Mouse (Mus musculus): ENCODE data around the gene Zfp423. TPM values are rescaled to one million over a fixed set of nuclear protein-coding genes. Genes with fewer than 3 reads are reported as not detected.
A peak's percentile ranks its signal among the peaks of the same experiment; 100 is the strongest.

Gene Zfp423
- polyA plus RNA-seq, 1 experiment from 2014 or later = 2.1 TPM

- Histone ChIP-seq H3K36me3 (ENCODE audit: insufficient read depth, low read length) (no peaks in the 10 kb centered on the region), H3K4me2 (replicated peaks; ENCODE audit: low read depth, low read length) (no peak overlapping the region), H3K9me3 (ENCODE audit: low read length) (no peaks in the 10 kb centered on the region), H3K9ac (replicated peaks; ENCODE audit: low read depth) (no peak overlapping the region), H3K27ac (ENCODE audit: low read length) (no peak overlapping the region), H3K27me3 (replicated peaks; ENCODE audit: insufficient read depth, low read length) (no peaks in the 10 kb centered on the region), H3K4me3 (ENCODE audit: low read depth, low read length) (no peak overlapping the region), H3K4me1 (ENCODE audit: insufficient read depth, low read depth, low read length) (no peaks in the 10 kb centered on the region)
- ATAC-seq = no peak
- TF ChIP-seq CTCF (IDR thresholded peaks at IDR 0.05) (no peak), EP300 (IDR thresholded peaks at IDR 0.05) (no peak)
- DNase-seq (ENCODE audit: low spot score) = no peak
- WGBS = 32% methylated on average over 6 of the region's 6 CpGs
These were observed 314.0 kb downstream of the Zfp423 start for GRCm38 (mm10) chr8:87645371-87645770.

GRCm38 (mm10) chr8:87640930-87641329, 318.5 kb downstream of the Zfp423 start:
- H3K36me3 ChIP-seq (ENCODE audit: insufficient read depth, low read length) = no peaks in the 10 kb centered on the region
- WGBS = 45% methylated on average over 3 of the region's 3 CpGs
- H3K4me2 ChIP-seq (replicated peaks; ENCODE audit: low read depth, low read length) = no peak overlapping the region
- no peak overlapping the region for H3K27ac ChIP-seq (ENCODE audit: low read length)
- H3K9ac ChIP-seq (replicated peaks; ENCODE audit: low read depth) = no peak overlapping the region
- peak; percentile 50 for DNase-seq (ENCODE audit: low spot score)
- H3K4me1 ChIP-seq (ENCODE audit: insufficient read depth, low read depth, low read length) = no peaks in the 10 kb centered on the region
- no peak for ATAC-seq
- TF ChIP-seq CTCF (IDR thresholded peaks at IDR 0.05) (peak; percentile 72), EP300 (IDR thresholded peaks at IDR 0.05) (no peak)
- H3K9me3 ChIP-seq (ENCODE audit: low read length) = no peaks in the 10 kb centered on the region
- H3K4me3 ChIP-seq (ENCODE audit: low read depth, low read length) = no peak overlapping the region
- H3K27me3 ChIP-seq (replicated peaks; ENCODE audit: insufficient read depth, low read length) = no peaks in the 10 kb centered on the region

- Histone ChIP-seq H3K4me1 (ENCODE audit: insufficient read depth, low read depth, low read length) (no peaks in the 10 kb centered on the region), H3K27me3 (replicated peaks; ENCODE audit: insufficient read depth, low read length) (no peaks in the 10 kb centered on the region), H3K27ac (ENCODE audit: low read length) (no peak overlapping the region), H3K9ac (replicated peaks; ENCODE audit: low read depth) (no peak overlapping the region), H3K36me3 (ENCODE audit: insufficient read depth, low read length) (no peaks in the 10 kb centered on the region), H3K9me3 (ENCODE audit: low read length) (no peaks in the 10 kb centered on the region), H3K4me2 (replicated peaks; ENCODE audit: low read depth, low read length) (no peak overlapping the region), H3K4me3 (ENCODE audit: low read depth, low read length) (no peak overlapping the region)
- ATAC-seq = no peak
- DNase-seq (ENCODE audit: low spot score) = no peak
- TF ChIP-seq CTCF (IDR thresholded peaks at IDR 0.05) (no peak), EP300 (IDR thresholded peaks at IDR 0.05) (no peak)
- 55% methylated on average over 11 of the region's 11 CpGs for WGBS
These were observed 323.1 kb downstream of the Zfp423 start for GRCm38 (mm10) chr8:87636226-87636742.

DNA sequence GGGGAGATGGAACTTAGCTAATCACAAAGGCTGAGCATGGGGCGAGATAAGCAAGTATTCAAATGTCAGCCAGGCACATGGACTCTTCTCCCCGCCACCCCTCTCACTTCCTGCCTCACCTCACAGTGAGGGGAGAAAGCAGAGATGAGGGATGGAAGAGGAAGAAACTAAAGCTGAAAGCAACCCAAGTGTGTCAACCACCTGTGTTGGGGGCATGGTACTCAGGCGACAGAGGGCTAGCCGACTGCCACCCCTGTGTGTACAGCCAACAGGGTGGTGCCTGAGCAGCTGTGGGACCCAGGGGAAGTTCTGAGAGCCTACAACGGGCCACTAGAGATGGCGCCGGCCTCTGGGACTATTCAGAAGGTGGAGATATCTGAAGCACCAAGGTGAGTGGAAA, 327.6 kb downstream of the Zfp423 start:
- Histone ChIP-seq H3K27ac (ENCODE audit: low read length) (no peak overlapping the region), H3K4me2 (replicated peaks; ENCODE audit: low read depth, low read length) (no peak overlapping the region), H3K36me3 (ENCODE audit: insufficient read depth, low read length) (no peaks in the 10 kb centered on the region), H3K4me1 (ENCODE audit: insufficient read depth, low read depth, low read length) (no peaks in the 10 kb centered on the region), H3K27me3 (replicated peaks; ENCODE audit: insufficient read depth, low read length) (no peaks in the 10 kb centered on the region), H3K9me3 (ENCODE audit: low read length) (no peaks in the 10 kb centered on the region), H3K9ac (replicated peaks; ENCODE audit: low read depth) (no peak overlapping the region), H3K4me3 (ENCODE audit: low read depth, low read length) (no peak overlapping the region)
- ATAC-seq = no peak
- 68% methylated on average over 7 of the region's 7 CpGs for WGBS
- DNase-seq (ENCODE audit: low spot score) = no peak
- TF ChIP-seq CTCF (IDR thresholded peaks at IDR 0.05) (no peak), EP300 (IDR thresholded peaks at IDR 0.05) (no peak)

- Histone ChIP-seq H3K9me3 (ENCODE audit: low read length) (no peaks in the 10 kb centered on the region), H3K4me2 (replicated peaks; ENCODE audit: low read depth, low read length) (no peak overlapping the region), H3K36me3 (ENCODE audit: insufficient read depth, low read length) (no peaks in the 10 kb centered on the region), H3K27ac (ENCODE audit: low read length) (no peak overlapping the region), H3K4me1 (ENCODE audit: insufficient read depth, low read depth, low read length) (no peaks in the 10 kb centered on the region), H3K27me3 (replicated peaks; ENCODE audit: insufficient read depth, low read length) (no peaks in the 10 kb centered on the region), H3K9ac (replicated peaks; ENCODE audit: low read depth) (no peak overlapping the region), H3K4me3 (ENCODE audit: low read depth, low read length) (no peak overlapping the region)
- DNase-seq (ENCODE audit: low spot score) = no peak
- no peak for ATAC-seq
- 33% methylated on average over 6 of the region's 6 CpGs for WGBS
- TF ChIP-seq CTCF (IDR thresholded peaks at IDR 0.05) = no peak
- no peak for TF ChIP-seq EP300 (IDR thresholded peaks at IDR 0.05)
These were observed 329.7 kb downstream of the Zfp423 start for GRCm38 (mm10) chr8:87629656-87630055.

- no peak for ATAC-seq
- no peak for TF ChIP-seq EP300 (IDR thresholded peaks at IDR 0.05)
- no peak for TF ChIP-seq CTCF (IDR thresholded peaks at IDR 0.05)
- Histone ChIP-seq H3K9me3 (ENCODE audit: low read length) (no peaks in the 10 kb centered on the region), H3K27me3 (replicated peaks; ENCODE audit: insufficient read depth, low read length) (no peaks in the 10 kb centered on the region), H3K27ac (ENCODE audit: low read length) (no peak overlapping the region), H3K4me3 (ENCODE audit: low read depth, low read length) (no peak overlapping the region), H3K36me3 (ENCODE audit: insufficient read depth, low read length) (no peaks in the 10 kb centered on the region), H3K4me1 (ENCODE audit: insufficient read depth, low read depth, low read length) (no peaks in the 10 kb centered on the region), H3K9ac (replicated peaks; ENCODE audit: low read depth) (no peak overlapping the region), H3K4me2 (replicated peaks; ENCODE audit: low read depth, low read length) (no peak overlapping the region)
- no peak for DNase-seq (ENCODE audit: low spot score)
- 75% methylated on average over 12 of the region's 12 CpGs for WGBS
These were observed 338.2 kb downstream of the Zfp423 start for GRCm38 (mm10) chr8:87621181-87621580.

DNA sequence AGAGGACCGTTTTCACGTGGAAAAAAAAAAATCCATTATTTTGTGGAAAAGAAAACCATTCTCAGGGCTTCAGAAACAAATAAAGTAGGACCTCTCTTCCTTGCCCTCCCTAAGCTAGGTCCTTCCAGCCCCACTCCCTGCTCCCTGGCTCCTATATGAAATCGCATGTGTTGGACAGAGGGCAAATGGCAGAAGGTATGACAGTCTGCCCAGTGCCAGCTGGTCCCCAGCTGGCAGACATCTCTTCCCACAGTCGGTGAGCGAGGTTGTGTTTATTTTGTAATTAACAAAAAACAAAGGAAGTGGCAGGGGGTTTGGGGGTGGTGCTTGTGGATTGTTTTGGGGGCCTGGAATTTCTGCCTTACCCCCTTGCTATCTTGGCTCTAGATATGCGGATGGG, 339.2 kb downstream of the Zfp423 start:
- no peak for ATAC-seq
- Histone ChIP-seq H3K4me3 (ENCODE audit: low read depth, low read length) (no peak overlapping the region), H3K27ac (ENCODE audit: low read length) (no peak overlapping the region), H3K4me1 (ENCODE audit: insufficient read depth, low read depth, low read length) (no peaks in the 10 kb centered on the region), H3K9ac (replicated peaks; ENCODE audit: low read depth) (no peak overlapping the region), H3K36me3 (ENCODE audit: insufficient read depth, low read length) (no peaks in the 10 kb centered on the region), H3K4me2 (replicated peaks; ENCODE audit: low read depth, low read length) (no peak overlapping the region), H3K27me3 (replicated peaks; ENCODE audit: insufficient read depth, low read length) (no peaks in the 10 kb centered on the region), H3K9me3 (ENCODE audit: low read length) (no peaks in the 10 kb centered on the region)
- DNase-seq (ENCODE audit: low spot score) = no peak
- WGBS = 48% methylated on average over 6 of the region's 6 CpGs
- no peak for TF ChIP-seq CTCF (IDR thresholded peaks at IDR 0.05)
- no peak for TF ChIP-seq EP300 (IDR thresholded peaks at IDR 0.05)

All from lung, postnatal 0 days (tissue).